Mouse (Mus musculus) megakaryocyte progenitor cell, adult 5-6 weeks (primary cell): ENCODE results near the gene Sprr2a2. TPM values are rescaled to one million over a fixed set of nuclear protein-coding genes. Genes with fewer than 3 reads are reported as not detected.
"Not testable (repeated sequence)": the region's sequence is repeated elsewhere in the genome, so short reads cannot be mapped to it uniquely, and the experiment has no call there.

ENCODE experiments used
- ATAC-seq: replicated peaks from 2 replicates; pipeline ENCODE4 v1.8.0; 2016; ENCODE audit warnings: mild to moderate bottlenecking, moderate TSS enrichment, inconsistent platforms; ENCODE audit not compliant: poor library complexity
- total RNA-seq, 2 experiments: library from RNA; stranded (forward) in 1 of 2; stranded (reverse) in 1 of 2; fragments of 157-497, 149-512 nt in 1 of 2; fragments of 200-1000 nt in 1 of 2; gene quantifications; 2 replicates each; pipeline versions ENCODE4 v1.2.3 to v1.2.4; 2015 to 2017

Gene Sprr2a2
- total RNA-seq, 2 experiments from 2014 or later = not detected

DNA sequence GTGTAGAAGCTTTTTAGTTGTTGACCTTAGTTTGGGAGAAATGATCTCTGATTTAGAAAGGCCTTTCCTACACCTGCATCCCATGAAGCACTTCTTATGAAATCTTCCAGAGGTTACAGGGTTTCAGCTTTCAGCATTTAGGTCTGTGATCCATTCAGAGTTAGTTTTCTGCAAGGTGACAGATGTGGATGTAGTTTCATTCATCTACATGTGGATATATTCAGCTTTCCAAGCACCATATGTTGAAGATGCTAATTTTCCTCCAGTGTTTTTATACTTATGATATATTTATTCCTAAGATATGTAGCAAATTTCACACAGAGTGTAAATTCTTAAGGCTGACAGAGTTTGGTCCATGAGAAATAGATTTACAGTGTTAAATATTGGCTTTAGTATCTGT lies 57.8 kb downstream of the Sprr2a2 start:
- not testable (repeated sequence) for ATAC-seq

DNA sequence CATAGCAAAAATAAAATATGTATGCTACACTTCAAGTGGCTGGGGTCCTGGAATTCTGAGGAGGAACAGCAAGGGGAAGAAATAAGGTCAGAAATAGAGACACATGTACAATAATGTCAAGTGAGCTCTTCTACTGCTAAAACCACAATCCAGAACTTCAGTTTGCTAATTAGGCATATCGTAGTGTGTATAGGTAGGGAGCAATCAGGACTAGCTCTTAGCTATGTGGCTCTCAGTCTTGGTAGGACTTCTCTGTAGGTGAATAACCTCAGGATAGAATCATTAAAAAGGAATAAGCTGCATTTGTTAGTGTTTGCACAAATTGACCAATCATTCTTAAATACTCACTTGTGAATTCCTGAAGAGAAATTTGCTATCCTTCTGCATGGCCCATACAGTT lies 58.3 kb downstream of the Sprr2a2 start:
- ATAC-seq = not testable (repeated sequence)

DNA sequence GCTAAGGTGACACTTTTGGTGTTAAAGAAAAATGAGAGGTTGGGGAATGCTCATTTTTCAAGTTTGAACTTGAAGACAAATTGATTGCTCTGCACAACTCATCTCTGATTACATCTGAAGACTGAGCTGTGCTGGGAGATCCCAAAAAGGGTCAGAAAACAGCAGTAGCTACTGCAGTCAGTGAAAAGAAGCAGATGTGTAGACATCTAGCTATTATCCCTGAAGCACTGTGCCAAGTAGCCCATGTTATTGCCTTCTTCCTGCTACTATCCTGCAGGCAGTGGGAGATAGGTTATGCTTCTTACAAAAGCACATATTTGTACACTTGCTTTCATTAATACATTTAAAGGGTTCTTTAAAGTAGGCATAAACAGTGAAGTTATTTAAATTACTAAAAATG lies 63.9 kb downstream of the Sprr2a2 start:
- ATAC-seq = not testable (repeated sequence)

DNA sequence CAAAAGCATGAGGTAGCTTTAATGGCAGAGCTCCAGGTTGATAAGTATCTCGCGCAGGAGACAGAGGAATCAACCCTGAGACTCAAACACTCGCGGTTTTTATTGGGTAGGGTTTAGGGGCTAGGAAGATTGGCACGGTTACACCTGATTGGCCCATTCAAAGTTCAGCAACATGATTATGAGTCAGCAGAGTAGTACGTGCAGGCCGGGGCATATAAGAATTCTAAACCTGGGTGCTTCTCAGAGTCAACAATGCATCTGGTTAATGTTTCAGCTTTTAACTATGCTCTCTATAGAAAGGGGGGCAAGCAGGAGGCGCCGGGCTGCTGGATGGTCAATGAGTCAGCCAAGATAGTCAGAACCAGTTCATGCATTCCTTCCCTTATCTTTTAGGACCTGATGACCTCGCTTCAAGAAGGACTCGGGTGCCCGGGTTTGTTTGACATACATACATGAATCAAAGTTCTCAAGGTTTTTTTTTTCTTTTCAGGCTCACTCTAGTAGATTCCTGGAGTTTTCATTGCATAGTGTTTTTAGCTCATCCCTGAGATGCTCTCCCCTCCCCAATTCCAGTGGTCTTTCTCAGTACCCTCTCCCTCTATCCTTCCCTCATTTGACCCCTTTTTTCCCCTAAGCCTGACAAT lies 65.4 kb downstream of the Sprr2a2 start:
- ATAC-seq = not testable (repeated sequence)

DNA sequence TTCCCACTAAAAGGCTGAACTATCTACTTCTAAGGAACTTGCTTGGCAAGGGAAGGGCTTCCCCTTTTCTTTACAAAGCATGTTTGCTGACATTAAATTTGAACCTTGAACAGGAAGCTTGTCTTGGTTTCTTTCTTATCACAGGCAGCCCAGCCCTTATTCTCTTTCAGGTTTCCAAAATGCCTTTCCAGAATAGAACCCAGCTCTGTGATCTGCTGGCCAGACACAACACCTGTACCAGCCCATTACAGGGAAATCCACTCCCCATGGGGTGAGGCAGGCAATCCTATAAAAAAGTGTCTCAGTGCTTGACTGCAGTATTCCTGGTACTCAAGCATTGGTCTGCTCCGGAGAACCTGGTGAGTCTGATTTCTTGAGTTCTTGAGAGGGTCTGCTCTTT lies 69.4 kb downstream of the Sprr2a2 start, which contains the start of gene Sprr2a3:
Gene Sprr2a3, plus strand, starts transcription at position 317 of the 400 bp plus-strand sequence.
- ATAC-seq = not testable (repeated sequence)

DNA sequence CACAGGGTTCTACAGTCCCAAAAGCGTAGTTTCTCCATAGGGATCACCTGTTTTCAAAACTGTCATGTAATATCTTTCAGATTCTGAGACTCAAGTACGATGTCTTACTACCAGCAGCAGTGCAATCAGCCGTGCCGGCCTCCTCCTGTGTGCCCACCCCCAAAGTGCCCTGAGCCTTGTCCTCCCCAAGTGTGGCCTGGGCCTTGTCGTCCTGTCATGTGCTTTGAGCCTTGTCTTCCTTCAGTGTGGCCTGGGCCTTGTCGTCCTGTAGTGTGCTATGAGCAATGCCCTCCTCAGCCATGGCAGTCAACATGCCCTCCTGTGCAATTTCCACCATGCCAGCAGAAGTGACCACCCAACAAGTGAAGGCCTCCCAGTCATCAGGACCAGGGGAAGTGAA lies 72.8 kb downstream of the Sprr2a2 start:
- not testable (repeated sequence) for ATAC-seq

Other genes starting within 250 kb of the Sprr2a2 start
- not detected in 2 replicates for gene Pglyrp3, start 201.3 kb upstream of the Sprr2a2 start, total RNA-seq (2015)
- not detected in 2 replicates for gene Pglyrp3, start 201.3 kb upstream of the Sprr2a2 start, total RNA-seq (2017)
- gene Lor, start 132.8 kb upstream of the Sprr2a2 start, total RNA-seq (2015) = not detected in 2 replicates
- not detected in 2 replicates for gene Lor, start 132.8 kb upstream of the Sprr2a2 start, total RNA-seq (2017)
- not detected in 2 replicates for gene Prr9, start 92.0 kb upstream of the Sprr2a2 start, total RNA-seq (2015)
- gene Prr9, start 92.0 kb upstream of the Sprr2a2 start, total RNA-seq (2017) = not detected in 2 replicates
- not detected in 2 replicates for gene Lelp1, start 73.2 kb upstream of the Sprr2a2 start, total RNA-seq (2015)
- gene Lelp1, start 73.2 kb upstream of the Sprr2a2 start, total RNA-seq (2017) = not detected in 2 replicates
- not detected in 2 replicates for gene Sprr2a1, start 121 bp upstream of the Sprr2a2 start, total RNA-seq (2015)
- gene Sprr2a1, start 121 bp upstream of the Sprr2a2 start, total RNA-seq (2017) = not detected in 2 replicates
- gene Sprr2a3, start 69.5 kb downstream of the Sprr2a2 start, total RNA-seq (2015) = not detected in 2 replicates
- not detected in 2 replicates for gene Sprr2a3, start 69.5 kb downstream of the Sprr2a2 start, total RNA-seq (2017)
- gene Sprr2b, start 100.7 kb downstream of the Sprr2a2 start, total RNA-seq (2015) = not detected in 2 replicates
- not detected in 2 replicates for gene Sprr2b, start 100.7 kb downstream of the Sprr2a2 start, total RNA-seq (2017)
- not detected in 2 replicates for gene Sprr2d, start 123.2 kb downstream of the Sprr2a2 start, total RNA-seq (2015)
- not detected in 2 replicates for gene Sprr2d, start 123.2 kb downstream of the Sprr2a2 start, total RNA-seq (2017)
- not detected in 2 replicates for gene Sprr2e, start 136.2 kb downstream of the Sprr2a2 start, total RNA-seq (2015)
- gene Sprr2e, start 136.2 kb downstream of the Sprr2a2 start, total RNA-seq (2017) = not detected in 2 replicates
- not detected in 2 replicates for gene Sprr2f, start 149.3 kb downstream of the Sprr2a2 start, total RNA-seq (2015)
- gene Sprr2f, start 149.3 kb downstream of the Sprr2a2 start, total RNA-seq (2017) = not detected in 2 replicates
- gene Sprr2h, start 169.8 kb downstream of the Sprr2a2 start, total RNA-seq (2015) = not detected in 2 replicates
- gene Sprr2h, start 169.8 kb downstream of the Sprr2a2 start, total RNA-seq (2017) = not detected in 2 replicates
- gene Sprr2i, start 192.1 kb downstream of the Sprr2a2 start, total RNA-seq (2015) = not detected in 2 replicates
- not detected in 2 replicates for gene Sprr2i, start 192.1 kb downstream of the Sprr2a2 start, total RNA-seq (2017)
- gene Sprr2j-ps, start 202.2 kb downstream of the Sprr2a2 start, total RNA-seq (2015) = not detected in 2 replicates
- gene Sprr2j-ps, start 202.2 kb downstream of the Sprr2a2 start, total RNA-seq (2017) = not detected in 2 replicates
- gene Gm9774, start 213.5 kb downstream of the Sprr2a2 start, total RNA-seq (2015) = 9.5 and 12.2 TPM in 2 replicates
- 1.7 and 1.9 TPM in 2 replicates for gene Gm9774, start 213.5 kb downstream of the Sprr2a2 start, total RNA-seq (2017)
- gene Sprr2k, start 216.7 kb downstream of the Sprr2a2 start, total RNA-seq (2015) = not detected in 2 replicates
- gene Sprr2k, start 216.7 kb downstream of the Sprr2a2 start, total RNA-seq (2017) = not detected in 2 replicates
- gene Sprr1b, start 222.9 kb downstream of the Sprr2a2 start, total RNA-seq (2015) = not detected in 2 replicates
- gene Sprr1b, start 222.9 kb downstream of the Sprr2a2 start, total RNA-seq (2017) = not detected in 2 replicates
- gene Sprr3, start 242.8 kb downstream of the Sprr2a2 start, total RNA-seq (2015) = not detected in 2 replicates
- not detected in 2 replicates for gene Sprr3, start 242.8 kb downstream of the Sprr2a2 start, total RNA-seq (2017)